Mouse (Mus musculus) midbrain, postnatal 0 days (tissue): ENCODE data around the gene Zfp414. TPM values are rescaled to one million over a fixed set of nuclear protein-coding genes. Genes with fewer than 3 reads are reported as not detected.
A peak's percentile ranks its signal among the peaks of the same experiment; 100 is the strongest.

ENCODE experiments used
- ATAC-seq: fragments of 200-750 bp; cut with Nextera tagmentation; 2 replicates; pipeline ENCODE4 v1.8.0; 2017; ENCODE audit warnings: moderate number of reproducible peaks, mild to moderate bottlenecking, moderate TSS enrichment, moderate library complexity; ENCODE audit not compliant: low FRiP score
- DNase-seq: peaks from one replicate; pipeline ENCODE4 v3.0.0-alpha.2; 2015; ENCODE audit warnings: low spot score
- H3K27ac ChIP-seq: fragments of 300-500 bp; sonication (generic); 2 replicates; pipeline ENCODE4 v1.5.1; 2014; ENCODE audit warnings: low read depth, mild to moderate bottlenecking, low read length, mixed read lengths
- H3K27me3 ChIP-seq: fragments of 300-500 bp; sonication (generic); 2 replicates; pipeline ENCODE4 v1.6.1; 2014; ENCODE audit warnings: low read length, control low read depth, mixed read lengths; ENCODE audit not compliant: insufficient read depth
- H3K36me3 ChIP-seq: fragments of 300-500 bp; sonication (generic); 2 replicates; pipeline ENCODE4 v1.6.1; 2014; ENCODE audit warnings: low read length, control low read depth, mixed read lengths; ENCODE audit not compliant: insufficient read depth
- H3K4me1 ChIP-seq: fragments of 300-500 bp; sonication (generic); 2 replicates; pipeline ENCODE4 v1.6.1; 2014; ENCODE audit warnings: mild to moderate bottlenecking, control low read depth, antibody characterized with exemption, low read length, mixed read lengths; ENCODE audit not compliant: insufficient read depth
- H3K4me2 ChIP-seq: fragments of 300-500 bp; sonication (generic); 2 replicates; pipeline ENCODE4 v1.6.1; 2014; ENCODE audit warnings: low read depth, mild to moderate bottlenecking, low read length, mixed read lengths; ENCODE audit not compliant: poor library complexity, severe bottlenecking
- H3K4me3 ChIP-seq: fragments of 300-500 bp; sonication (generic); 2 replicates; pipeline ENCODE4 v1.5.1; 2014; ENCODE audit warnings: low read depth, mild to moderate bottlenecking, low read length, moderate library complexity
- H3K9ac ChIP-seq: fragments of 300-500 bp; sonication (generic); replicated peaks from 2 replicates; pipeline ENCODE4 v1.6.1; 2014; ENCODE audit warnings: mild to moderate bottlenecking, low read length, moderate library complexity, mixed read lengths; ENCODE audit not compliant: poor library complexity, severe bottlenecking
- H3K9me3 ChIP-seq: fragments of 300-500 bp; sonication (generic); 2 replicates; pipeline ENCODE4 v1.6.1; 2016; ENCODE audit warnings: low read length, control low read depth
- CTCF ChIP-seq: IDR thresholded peaks from 2 replicates; pipeline ENCODE4 v1.5.1; 2016; ENCODE audit warnings: antibody characterized with exemption, mild to moderate bottlenecking
- WGBS: fragments of 180-500 bp; shearing (Covaris S2); extraction: QIAGEN DNeasy Blood & Tissue Kit; methylation state at CpG from one replicate; pipeline ENCODE4 v1.1.7; 2014; 5-methylcytosine and 5-hydroxymethylcytosine counted together
- polyA plus RNA-seq: library from polyadenylated mRNA; unstranded; fragments of >200 nt; fragmentation: Nextera tagmentation; extraction: Ambion mirVana; gene quantifications from 2 replicates; pipeline ENCODE4 v1.2.1, GENCODE M21; 2015
- total RNA-seq: library from RNA; depleted of rRNA; stranded (reverse); fragments of >200 nt; gene quantifications from 2 replicates; pipeline ENCODE4 v1.2.3, GENCODE M21; 2014

The Zfp414 gene
- total and polyA plus RNA-seq, 2 experiments from 2014 or later, result 58.8 to 89.1 TPM

DNA sequence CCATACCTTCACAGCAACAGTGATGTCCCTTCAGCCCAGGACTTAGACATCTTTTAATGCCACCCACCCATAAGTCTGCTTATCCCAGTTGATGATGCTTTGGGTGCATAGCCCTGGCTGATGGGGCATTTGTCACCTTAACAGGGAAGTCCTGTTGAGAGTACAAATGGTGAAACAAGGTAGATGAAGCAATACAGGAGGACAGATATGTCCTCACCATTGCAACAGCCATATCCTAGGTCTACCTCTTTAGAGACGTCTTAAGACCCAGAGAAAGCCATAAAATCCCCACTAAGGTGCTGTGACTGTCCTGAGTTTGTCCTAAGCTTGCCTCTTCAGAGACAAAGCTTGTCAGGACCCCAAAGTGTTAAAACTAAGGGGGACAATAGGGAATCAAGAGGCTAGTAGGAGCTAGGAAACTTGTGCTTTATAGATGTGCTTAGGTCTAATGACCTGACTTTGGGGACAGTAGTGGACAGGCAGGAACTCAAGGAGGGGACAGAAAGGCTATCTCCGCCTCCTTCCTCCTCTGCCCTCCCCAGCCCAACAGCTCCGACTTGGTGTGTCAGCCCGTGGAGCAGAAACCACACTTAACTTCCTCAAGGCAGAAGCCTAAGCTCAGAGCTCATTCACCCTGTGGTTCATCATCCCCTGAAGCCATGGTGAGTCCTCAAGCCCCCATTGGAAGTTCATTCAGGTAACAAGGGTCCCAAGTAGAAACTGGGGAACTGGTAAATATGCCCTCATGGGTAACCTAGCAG lies 8.8 kb downstream of the Zfp414 start, which contains the start of gene Pram1:
Gene Pram1, plus strand, starts transcription at position 541 of the 761 bp plus-strand sequence.
- ATAC-seq (no peak), DNase-seq (no peak)
- no peak for TF ChIP-seq CTCF
- H3K4me3 ChIP-seq, result no peak within 1 kb of the TSS
- H3K9me3 ChIP-seq, result no peaks in the 10 kb centered on the region
- no peak within 1 kb of the TSS for H3K27ac ChIP-seq
- no peaks in the 10 kb centered on the region; the same call in 1 of the 2 replicates for H3K36me3 ChIP-seq
- H3K4me2 ChIP-seq, result no peak within 1 kb of the TSS
- 90% methylated on average over 4 of the region's 4 CpGs for WGBS
- H3K4me1 ChIP-seq, result no peaks in the 10 kb centered on the region
- H3K27me3 ChIP-seq, result no peaks in the 10 kb centered on the region
- H3K9ac ChIP-seq, result no peak within 1 kb of the TSS

DNA sequence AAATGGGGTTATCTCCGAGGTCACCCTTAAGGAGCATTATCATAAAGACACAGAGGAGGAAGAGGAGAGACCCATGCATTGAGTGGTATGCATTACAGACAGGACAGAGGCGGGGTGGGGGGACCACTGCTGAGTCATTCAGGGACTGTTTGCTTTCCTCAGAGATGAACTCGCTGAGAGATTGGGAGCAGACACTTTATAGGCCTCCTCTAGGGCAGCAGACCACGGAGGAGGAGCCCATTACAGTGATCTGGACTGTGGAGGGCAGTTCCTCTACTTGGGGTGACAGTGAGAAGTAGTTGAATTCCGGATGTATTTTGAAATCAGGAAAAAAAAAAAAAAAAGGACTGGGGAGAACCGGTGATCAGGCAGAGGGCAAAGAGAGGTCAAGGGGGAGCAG lies 10.9 kb downstream of the Zfp414 start:
- Histone ChIP-seq H3K27me3 (no peaks in the 10 kb centered on the region), H3K9me3 (no peaks in the 10 kb centered on the region), H3K36me3 (peaks cover 8% of the 10 kb centered on the region), H3K27ac (no peak overlapping the region), H3K9ac (no peak overlapping the region), H3K4me2 (no peak overlapping the region), H3K4me1 (no peaks in the 10 kb centered on the region), H3K4me3 (no peak overlapping the region)
- TF ChIP-seq CTCF, result no peak
- ATAC-seq, result no peak
- 71% methylated on average over 6 of the region's 6 CpGs for WGBS
- no peak for DNase-seq

DNA sequence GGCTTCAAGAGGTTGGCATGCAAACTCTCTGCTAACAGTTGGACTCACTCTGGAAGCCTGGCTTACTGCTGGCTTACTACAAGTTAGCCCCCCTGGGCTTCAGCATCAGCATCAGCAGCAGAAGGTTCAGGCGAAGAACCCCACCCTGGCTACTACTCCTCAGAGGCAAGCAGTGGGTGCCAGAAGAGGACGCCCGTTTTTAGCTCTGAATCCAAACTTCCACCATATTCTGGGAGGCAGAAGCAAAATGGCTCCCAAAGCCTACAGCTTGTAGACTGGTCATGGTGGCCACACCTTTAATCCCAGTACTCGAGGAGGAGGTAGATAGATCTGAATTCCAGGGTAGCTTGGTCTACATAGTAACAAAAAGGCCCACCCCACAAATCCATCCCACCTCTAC lies 15.2 kb downstream of the Zfp414 start:
- ATAC-seq (no peak), DNase-seq (no peak)
- Histone ChIP-seq H3K27ac (no peak overlapping the region), H3K9me3 (no peaks in the 10 kb centered on the region), H3K4me1 (no peaks in the 10 kb centered on the region), H3K27me3 (no peaks in the 10 kb centered on the region), H3K4me2 (no peak overlapping the region), H3K9ac (no peak overlapping the region), H3K4me3 (no peak overlapping the region), H3K36me3 (peaks cover 33% of the 10 kb centered on the region)
- no peak for TF ChIP-seq CTCF
- 95% methylated on average over 4 of the region's 4 CpGs for WGBS

DNA sequence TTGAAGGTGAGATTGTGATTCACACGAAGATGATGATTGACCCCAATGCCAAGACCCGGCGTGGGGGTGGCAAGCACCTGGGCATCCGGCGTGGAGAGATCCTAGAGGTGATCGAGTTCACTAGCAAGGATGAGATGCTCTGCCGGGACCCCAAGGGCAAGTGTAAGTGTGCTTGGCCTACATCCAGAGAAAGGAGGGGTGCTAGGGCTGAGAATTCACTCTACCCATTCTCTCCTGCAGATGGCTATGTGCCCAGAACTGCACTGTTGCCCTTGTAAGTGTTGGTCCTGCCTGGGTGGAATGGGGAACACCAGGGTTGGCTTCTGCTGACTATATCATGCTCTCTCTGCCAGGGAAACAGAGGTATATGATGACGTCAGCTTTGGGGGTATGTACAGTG lies 16.2 kb downstream of the Zfp414 start:
- no peak overlapping the region for H3K27ac ChIP-seq
- H3K36me3 ChIP-seq, result peaks cover 43% of the 10 kb centered on the region
- H3K4me2 ChIP-seq, result no peak overlapping the region
- ATAC-seq (no peak), DNase-seq (no peak)
- H3K4me3 ChIP-seq, result no peak overlapping the region
- no peak overlapping the region for H3K9ac ChIP-seq
- no peaks in the 10 kb centered on the region for H3K27me3 ChIP-seq
- no peaks in the 10 kb centered on the region for H3K9me3 ChIP-seq
- H3K4me1 ChIP-seq, result no peaks in the 10 kb centered on the region
- TF ChIP-seq CTCF, result no peak
- 95% methylated on average over 8 of the region's 8 CpGs for WGBS

DNA sequence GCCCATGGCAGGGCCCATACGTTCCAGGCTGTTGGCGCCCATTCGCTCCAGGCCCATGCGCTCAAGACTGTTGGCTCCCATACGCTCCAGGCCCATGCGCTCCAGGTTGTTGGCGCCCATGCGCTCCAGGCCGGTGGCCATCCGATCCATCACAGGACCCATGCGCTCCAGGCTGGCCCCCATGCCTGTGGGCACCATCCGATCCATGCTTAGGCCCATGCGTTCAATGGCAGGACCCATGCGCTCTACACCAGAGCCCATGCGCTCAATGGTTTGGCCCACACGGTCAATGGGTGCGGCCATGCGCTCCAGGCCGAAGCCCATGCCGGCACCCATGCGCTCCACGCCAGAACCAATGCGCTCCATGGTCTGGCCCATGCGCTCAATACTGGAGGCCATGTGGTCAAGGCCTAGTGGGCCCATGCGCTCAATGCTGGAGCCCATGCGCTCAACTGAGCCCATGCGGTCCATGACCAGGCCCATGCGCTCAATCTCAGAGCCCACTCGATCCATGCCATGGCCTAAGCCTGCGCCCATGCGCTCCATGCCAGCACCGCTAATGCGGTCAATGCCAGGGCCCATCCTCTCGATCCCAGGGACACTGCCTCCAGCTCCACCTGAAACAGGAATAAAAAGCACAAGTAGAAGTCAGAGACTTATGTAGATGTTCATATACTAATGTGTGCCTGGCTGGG lies 21.0 kb downstream of the Zfp414 start:
- H3K9me3 ChIP-seq, result no peaks in the 10 kb centered on the region
- 98% methylated on average over 34 of the region's 34 CpGs for WGBS
- no peak overlapping the region for H3K4me3 ChIP-seq
- no peak for TF ChIP-seq CTCF
- ATAC-seq, result peak; percentile 63; the same call in 1 of the 2 replicates
- no peak overlapping the region for H3K27ac ChIP-seq
- H3K4me1 ChIP-seq, result no peaks in the 10 kb centered on the region
- no peak overlapping the region for H3K4me2 ChIP-seq
- DNase-seq, result no peak
- H3K36me3 ChIP-seq, result peaks cover 52% of the 10 kb centered on the region
- no peak overlapping the region for H3K9ac ChIP-seq
- H3K27me3 ChIP-seq, result no peaks in the 10 kb centered on the region

DNA sequence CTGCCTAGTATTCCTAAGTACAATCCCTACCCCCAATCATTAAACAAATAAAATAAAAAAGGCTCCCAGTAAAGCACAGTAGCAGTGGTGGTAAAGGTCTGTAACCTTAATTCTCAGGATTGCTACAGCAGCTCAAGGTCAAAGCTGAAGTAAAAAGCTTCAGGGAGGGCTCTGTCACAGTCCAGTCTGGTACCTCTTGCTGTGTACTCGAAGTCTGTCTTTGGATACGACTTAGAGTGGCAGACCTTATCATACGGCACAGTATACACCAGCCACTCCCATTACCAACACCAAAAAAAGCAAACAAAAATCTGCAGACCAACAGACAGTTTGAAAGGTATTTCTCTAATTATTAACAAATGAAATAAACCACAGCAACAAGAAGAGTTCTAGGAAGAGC lies 37.9 kb downstream of the Zfp414 start:
- no peak overlapping the region for H3K4me3 ChIP-seq
- no peak for TF ChIP-seq CTCF

More for the DNA sequence above, 37.9 kb downstream of the Zfp414 start:
- DNase-seq, result no peak
- Histone ChIP-seq H3K4me1 (no peaks in the 10 kb centered on the region), H3K9me3 (no peaks in the 10 kb centered on the region), H3K27ac (no peak overlapping the region), H3K36me3 (peaks cover 28% of the 10 kb centered on the region), H3K9ac (no peak overlapping the region), H3K27me3 (no peaks in the 10 kb centered on the region), H3K4me2 (no peak overlapping the region)
- whole genome bisulfite sequencing, result 93% methylated on average over 3 of the region's 3 CpGs
- ATAC-seq, result no peak
